Mouse (Mus musculus) liver, embryonic 16.5 days (tissue): Measurements from ENCODE around the gene Ddit4. TPM values are rescaled to one million over a fixed set of nuclear protein-coding genes. Genes with fewer than 3 reads are reported as not detected.

Source experiments
- ATAC-seq: fragments of 200-750 bp; cut with Nextera tagmentation; 2 replicates; pipeline ENCODE4 v1.8.0; 2017; ENCODE audit warnings: low read depth, mild to moderate bottlenecking, moderate number of reproducible peaks, moderate library complexity
- H3K27ac ChIP-seq: fragments of 300-500 bp; sonication (generic); 2 replicates; pipeline ENCODE4 v1.5.1; 2014; ENCODE audit warnings: mild to moderate bottlenecking, low read length
- H3K27me3 ChIP-seq: fragments of 300-500 bp; sonication (generic); 2 replicates; pipeline ENCODE4 v1.6.1; 2014; ENCODE audit warnings: low read depth, low read length, mixed read lengths; ENCODE audit not compliant: control insufficient read depth, insufficient read depth
- H3K36me3 ChIP-seq: fragments of 300-500 bp; sonication (generic); 2 replicates; pipeline ENCODE4 v1.6.1; 2014; ENCODE audit warnings: mild to moderate bottlenecking; ENCODE audit not compliant: control insufficient read depth, insufficient read depth
- H3K4me1 ChIP-seq: fragments of 300-500 bp; sonication (generic); 2 replicates; pipeline ENCODE4 v1.6.1; 2014; ENCODE audit warnings: low read depth, low read length, mixed read lengths; ENCODE audit not compliant: control insufficient read depth
- H3K4me2 ChIP-seq: fragments of 300-500 bp; sonication (generic); 2 replicates; pipeline ENCODE4 v1.6.1; 2014; ENCODE audit warnings: low read depth, low read length, mixed read lengths
- H3K4me3 ChIP-seq: fragments of 300-500 bp; sonication (generic); 2 replicates; pipeline ENCODE4 v1.5.1; 2014; ENCODE audit warnings: low read depth, mild to moderate bottlenecking, low read length
- H3K9ac ChIP-seq: fragments of 300-500 bp; sonication (generic); 2 replicates; pipeline ENCODE4 v1.6.1; 2014; ENCODE audit warnings: low read depth, low read length
- H3K9me3 ChIP-seq: fragments of 300-500 bp; sonication (generic); replicated peaks from 2 replicates; pipeline ENCODE4 v1.6.1; 2016; ENCODE audit warnings: low read length; ENCODE audit not compliant: control insufficient read depth
- WGBS: fragments of 180-500 bp; shearing (Covaris S2); extraction: QIAGEN DNeasy Blood & Tissue Kit; methylation state at CpG from one replicate; pipeline ENCODE4 v1.1.7; 2014; ENCODE audit not compliant: insufficient replicate concordance; 5-methylcytosine and 5-hydroxymethylcytosine counted together
- polyA plus RNA-seq: library from polyadenylated mRNA; unstranded; fragments of >200 nt; fragmentation: Nextera tagmentation; extraction: Ambion mirVana; gene quantifications from 2 replicates; pipeline ENCODE4 v1.2.1, GENCODE M21; 2015

Gene Ddit4
- polyA plus RNA-seq, 1 experiment from 2014 or later = 6.8 TPM

- Histone ChIP-seq H3K9me3 (no peaks in the 10 kb centered on the region), H3K4me1 (peaks cover 33% of the 10 kb centered on the region), H3K4me3 (no peak overlapping the region), H3K27ac (no peak overlapping the region), H3K36me3 (no peaks in the 10 kb centered on the region), H3K4me2 (no peak overlapping the region), H3K9ac (no peak overlapping the region), H3K27me3 (peaks cover 19% of the 10 kb centered on the region)
- no peak for ATAC-seq
- 47% methylated on average over 7 of the region's 7 CpGs for WGBS
Measured at GRCm38 (mm10) chr10:59947296-59948073, 4.1 kb downstream of the Ddit4 start.

- Histone ChIP-seq H3K27me3 (peaks cover 26% of the 10 kb centered on the region), H3K9me3 (no peaks in the 10 kb centered on the region), H3K4me2 (no peak overlapping the region), H3K4me1 (peaks cover 25% of the 10 kb centered on the region), H3K4me3 (no peak overlapping the region), H3K27ac (no peak overlapping the region), H3K36me3 (no peaks in the 10 kb centered on the region), H3K9ac (no peak overlapping the region)
- ATAC-seq = no peak
- WGBS = 65% methylated on average over 5 of the region's 5 CpGs
Measured at GRCm38 (mm10) chr10:59946362-59946761, 5.3 kb downstream of the Ddit4 start.

DNA sequence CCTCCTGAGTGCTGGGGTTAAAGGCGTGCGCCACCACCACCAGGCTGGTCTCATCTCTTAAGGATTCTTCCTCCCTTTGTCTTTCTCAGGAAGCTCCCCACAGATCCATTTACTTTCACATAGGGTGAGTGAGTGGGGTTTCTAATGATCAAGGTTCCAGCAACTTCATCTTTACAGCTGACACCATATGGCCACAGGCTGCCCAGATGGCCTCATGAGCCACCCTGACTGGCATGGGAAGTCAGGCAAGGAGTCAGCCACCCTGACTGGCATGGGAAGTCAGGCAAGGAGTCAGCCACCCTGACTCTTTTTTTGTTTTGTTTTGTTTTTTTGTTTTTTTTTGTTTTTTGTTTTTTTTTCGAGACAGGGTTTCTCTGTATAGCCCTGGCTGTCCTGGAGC is 6.2 kb downstream of the Ddit4 start:
- Histone ChIP-seq H3K4me2 (no peak overlapping the region), H3K36me3 (no peaks in the 10 kb centered on the region), H3K4me3 (no peak overlapping the region), H3K9me3 (no peaks in the 10 kb centered on the region), H3K9ac (no peak overlapping the region), H3K27me3 (peaks cover 17% of the 10 kb centered on the region), H3K27ac (no peak overlapping the region), H3K4me1 (peaks cover 17% of the 10 kb centered on the region)
- ATAC-seq = no peak
- WGBS = 66% methylated on average over 3 of the region's 3 CpGs

GRCm38 (mm10) chr10:59943421-59943989 is 8.1 kb downstream of the Ddit4 start:
- H3K4me3 ChIP-seq = peak overlapping the region; percentile 8
- peaks cover 12% of the 10 kb centered on the region for H3K27me3 ChIP-seq
- WGBS = 19% methylated on average over 13 of the region's 13 CpGs
- H3K4me2 ChIP-seq = peak overlapping the region; percentile 41
- no peaks in the 10 kb centered on the region for H3K9me3 ChIP-seq
- H3K4me1 ChIP-seq = peaks cover 12% of the 10 kb centered on the region
- peak; percentile 84 for ATAC-seq
- H3K36me3 ChIP-seq = no peaks in the 10 kb centered on the region
- H3K27ac ChIP-seq = no peak overlapping the region
- H3K9ac ChIP-seq = no peak overlapping the region

DNA sequence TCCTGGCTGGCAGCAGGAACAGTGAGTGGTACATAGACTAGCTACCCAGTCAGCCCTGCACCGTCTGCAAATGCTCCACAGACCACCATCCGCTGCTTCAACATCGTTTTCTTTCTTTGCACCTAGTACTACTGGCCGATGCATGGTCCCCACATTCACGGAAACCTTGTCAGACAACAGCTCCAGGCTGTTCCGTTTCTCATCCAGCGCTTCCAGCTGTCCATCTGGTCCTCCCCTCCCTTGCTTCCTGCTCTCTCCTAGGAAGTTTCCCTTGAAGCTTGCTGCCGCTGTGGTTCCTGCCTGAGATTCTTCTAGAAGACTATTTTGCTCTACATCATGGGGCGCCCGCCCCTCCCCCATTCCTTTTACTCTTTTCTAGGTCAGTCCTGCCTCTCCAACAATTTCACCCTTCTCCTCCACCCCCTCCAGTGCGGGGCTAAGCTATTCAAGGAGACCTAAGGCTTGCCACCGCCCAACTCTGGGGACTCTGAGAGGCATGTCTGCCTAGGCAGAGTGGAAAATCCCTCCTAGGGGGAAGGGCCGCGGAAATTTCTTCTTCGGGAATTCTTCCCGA is 8.7 kb downstream of the Ddit4 start:
- peaks cover 12% of the 10 kb centered on the region for H3K4me1 ChIP-seq

DNA sequence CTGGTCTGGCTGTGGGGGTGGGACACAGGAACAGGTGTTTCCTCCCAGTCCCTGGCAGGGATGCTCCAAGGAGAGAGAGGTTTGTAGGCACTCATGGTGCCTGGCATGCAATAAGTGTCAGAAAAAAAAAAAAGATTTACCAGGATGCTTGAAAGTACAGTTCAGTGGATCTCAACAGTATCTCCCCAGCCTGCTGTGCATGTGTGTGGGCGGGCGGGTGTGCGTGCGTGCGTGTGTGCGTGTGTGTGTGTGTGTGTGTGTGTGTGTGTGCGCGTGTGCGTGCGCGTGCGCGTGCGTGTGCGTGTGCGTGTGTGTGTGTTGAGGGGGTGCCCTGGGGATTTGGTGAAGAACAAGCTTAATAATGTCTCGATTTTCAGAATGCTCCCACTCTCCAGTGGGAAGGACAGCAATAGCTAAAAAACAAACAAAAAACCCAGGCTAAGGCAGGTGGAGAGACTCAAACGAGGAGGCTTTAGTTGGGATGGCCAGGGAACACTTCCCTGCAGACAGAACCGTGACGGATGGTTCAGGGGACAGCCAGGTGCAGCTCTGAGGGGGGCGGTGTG is 9.3 kb downstream of the Ddit4 start:
- no peak overlapping the region for H3K9ac ChIP-seq
- no peak overlapping the region for H3K4me3 ChIP-seq
- H3K27me3 ChIP-seq = peaks cover 12% of the 10 kb centered on the region
- H3K4me1 ChIP-seq = peaks cover 12% of the 10 kb centered on the region
- H3K36me3 ChIP-seq = no peaks in the 10 kb centered on the region
- no peaks in the 10 kb centered on the region for H3K9me3 ChIP-seq
- 36% methylated on average over 21 of the region's 21 CpGs for WGBS
- H3K27ac ChIP-seq = no peak overlapping the region
- H3K4me2 ChIP-seq = peak overlapping the region; percentile 41; the same call in 1 of the 2 replicates
- ATAC-seq = no peak

More for the DNA sequence above, 8.7 kb downstream of the Ddit4 start:
- H3K27ac ChIP-seq = no peak overlapping the region
- H3K9me3 ChIP-seq = no peaks in the 10 kb centered on the region
- WGBS = 9% methylated on average over 16 of the region's 16 CpGs
- no peaks in the 10 kb centered on the region for H3K36me3 ChIP-seq
- no peak overlapping the region for H3K9ac ChIP-seq
- H3K4me3 ChIP-seq = peak overlapping the region; percentile 8
- no peak for ATAC-seq
- peak overlapping the region; percentile 41 for H3K4me2 ChIP-seq
- peaks cover 12% of the 10 kb centered on the region for H3K27me3 ChIP-seq

DNA sequence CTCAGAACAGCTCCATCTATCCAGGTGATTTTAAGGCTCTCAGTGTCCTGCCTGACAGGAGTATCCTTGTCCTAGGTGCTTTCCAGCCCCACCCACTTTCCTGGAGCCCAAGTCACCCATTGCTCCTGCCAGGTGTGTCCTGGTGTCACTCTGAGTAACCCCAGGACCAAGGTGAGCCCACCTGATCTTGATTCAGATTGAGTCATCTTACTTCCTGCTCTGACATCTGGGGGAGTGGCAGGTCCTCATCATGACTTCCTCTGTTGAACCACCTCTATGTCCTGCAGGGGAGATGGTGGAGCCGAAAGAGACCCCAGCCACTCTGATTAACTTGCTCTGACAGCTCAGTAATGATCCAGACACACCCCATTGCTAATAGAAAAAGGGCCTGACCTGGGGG is 12.6 kb downstream of the Ddit4 start:
- Histone ChIP-seq H3K36me3 (no peaks in the 10 kb centered on the region), H3K27me3 (peaks cover 12% of the 10 kb centered on the region), H3K27ac (no peak overlapping the region), H3K9me3 (no peaks in the 10 kb centered on the region), H3K4me1 (peaks cover 12% of the 10 kb centered on the region), H3K4me2 (no peak overlapping the region), H3K4me3 (no peak overlapping the region), H3K9ac (no peak overlapping the region)
- 31% methylated on average over 1 of the region's 1 CpGs for WGBS
- ATAC-seq = no peak

DNA sequence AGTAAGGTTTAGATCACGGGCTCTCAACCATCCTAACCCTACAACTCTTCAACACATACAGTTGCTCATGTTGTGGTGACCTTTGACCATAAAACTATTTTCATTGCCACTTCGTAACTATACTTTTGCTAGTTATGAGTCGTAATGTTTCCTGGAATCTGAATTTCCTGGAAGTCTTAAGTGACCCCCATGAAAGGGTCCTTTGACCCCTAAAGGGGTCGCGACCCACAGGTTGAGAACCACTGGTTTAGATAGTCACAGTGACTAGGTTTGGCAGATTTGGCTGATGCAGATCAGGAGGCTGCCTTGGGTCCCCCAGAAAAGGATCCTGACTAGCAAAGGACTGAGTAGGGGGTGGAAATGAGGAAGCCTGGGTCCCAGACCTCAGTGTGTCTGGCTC is 13.0 kb downstream of the Ddit4 start:
- 62% methylated on average over 5 of the region's 5 CpGs for WGBS
- H3K27ac ChIP-seq = no peak overlapping the region
- H3K4me1 ChIP-seq = peaks cover 10% of the 10 kb centered on the region
- H3K9me3 ChIP-seq = no peaks in the 10 kb centered on the region
- peaks cover 12% of the 10 kb centered on the region for H3K27me3 ChIP-seq
- H3K9ac ChIP-seq = no peak overlapping the region
- H3K4me3 ChIP-seq = no peak overlapping the region
- ATAC-seq = no peak
- H3K36me3 ChIP-seq = no peaks in the 10 kb centered on the region
- no peak overlapping the region for H3K4me2 ChIP-seq
